Mouse (Mus musculus) intestine, embryonic 16.5 days (tissue): ENCODE results near the gene Klc1. TPM values are rescaled to one million over a fixed set of nuclear protein-coding genes. Genes with fewer than 3 reads are reported as not detected.

Experiments
- polyA plus RNA-seq: library from polyadenylated mRNA; unstranded; fragments of >200 nt; fragmentation: Nextera tagmentation; extraction: Ambion mirVana; gene quantifications from 2 replicates; pipeline ENCODE4 v1.2.1, GENCODE M21; 2015

Gene Klc1
- polyA plus RNA-seq, 1 experiment from 2014 or later: 83.4 TPM

Other genes with a start within 250 kb of the Klc1 start
- gene Eif5, start 220.8 kb upstream of the Klc1 start, polyA plus RNA-seq: 523 and 531 TPM in 2 replicates
- 13.4 and 14.2 TPM in 2 replicates for gene Mark3, start 184.3 kb upstream of the Klc1 start, polyA plus RNA-seq
- 927 and 953 TPM in 2 replicates for gene Ckb, start 86.5 kb upstream of the Klc1 start, polyA plus RNA-seq
- 11.3 and 12.7 TPM in 2 replicates for gene Trmt61a, start 80.7 kb upstream of the Klc1 start, polyA plus RNA-seq
- 43.0 and 46.2 TPM in 2 replicates for gene Bag5, start 45.6 kb upstream of the Klc1 start, polyA plus RNA-seq
- gene Apopt1, start 45.6 kb upstream of the Klc1 start, polyA plus RNA-seq: 56.2 and 58.2 TPM in 2 replicates
- 10.6 and 11.0 TPM in 2 replicates for gene Xrcc3, start 55.0 kb downstream of the Klc1 start, polyA plus RNA-seq
- gene Zfyve21, start 55.3 kb downstream of the Klc1 start, polyA plus RNA-seq: 232 and 245 TPM in 2 replicates
- 5.6 and 7.9 TPM in 2 replicates for gene Ppp1r13b, start 149.3 kb downstream of the Klc1 start, polyA plus RNA-seq
- gene Atp5mpl, start 208.1 kb downstream of the Klc1 start, polyA plus RNA-seq: 900 and 957 TPM in 2 replicates
- gene Tdrd9, start 212.7 kb downstream of the Klc1 start, polyA plus RNA-seq: 0.20 and 0.24 TPM in 2 replicates
- not detected in 2 replicates for gene Rd3l, start 222.5 kb downstream of the Klc1 start, polyA plus RNA-seq